In genomic region chr4:133729541-133730093, GRCm38 (mm10) we compare ENCODE assay signal across 8 mouse cellular contexts. TPM values are rescaled to one million over a fixed set of nuclear protein-coding genes. Genes with fewer than 3 reads are reported as not detected.
DNase-seq lines count a peak whose midpoint lies in the region; ATAC-seq and TF ChIP-seq lines count a peak whose summit lies in the region.

No protein-coding gene starts in this region.

- H3K4me3 ChIP-seq in forebrain, embryonic 14.5 days (ENCODE audit: low read depth, low read length), result no peak overlapping the region; the same call in 1 of the 2 replicates
- no peak overlapping the region for H3K4me3 ChIP-seq in liver, postnatal 0 days (ENCODE audit: low read depth, low read length)
- no peak overlapping the region for H3K4me3 ChIP-seq in neural tube, embryonic 14.5 days (ENCODE audit: low read depth, low read length)

- TF ChIP-seq EP300 in liver, postnatal 0 days (IDR thresholded peaks at IDR 0.05; ENCODE audit: low read depth), result peak; percentile 65

- peak; percentile 76; the same call in 1 of the 2 replicates for ATAC-seq in cerebellum, adult (ENCODE audit: insufficient number of reproducible peaks, low FRiP score, low TSS enrichment)
- ATAC-seq in forebrain, embryonic 14.5 days, result peak; percentile 95
- ATAC-seq in liver, postnatal 0 days, result peak; percentile 89
- peak; percentile 92 for ATAC-seq in neural tube, embryonic 14.5 days (ENCODE audit: low read depth)

- WGBS in forebrain, embryonic 14.5 days, result under 1% methylated on average over 16 of the region's 16 CpGs
- WGBS in liver, postnatal 0 days (ENCODE audit: insufficient replicate concordance), result 7% methylated on average over 16 of the region's 16 CpGs
- under 1% methylated on average over 16 of the region's 16 CpGs for WGBS in neural tube, embryonic 14.5 days

- peaks cover 4% of the 10 kb centered on the region; the same call in 1 of the 2 replicates for H3K36me3 ChIP-seq in forebrain, embryonic 14.5 days (ENCODE audit: control insufficient read depth, insufficient read depth, low read length)
- peaks cover 25% of the 10 kb centered on the region for H3K36me3 ChIP-seq in liver, postnatal 0 days (replicated peaks; ENCODE audit: insufficient read depth, low read length)
- H3K36me3 ChIP-seq in neural tube, embryonic 14.5 days (ENCODE audit: control insufficient read depth, insufficient read depth, low read length), result no peaks in the 10 kb centered on the region

- DNase-seq in ES-CJ7 (ENCODE audit: low read depth, low spot score), result peak; percentile 89
- peak; percentile 98 for DNase-seq in forebrain, embryonic 14.5 days (ENCODE audit: low spot score)
- DNase-seq in heart, postnatal 14 days, result peak; percentile 84 to 87
- peak; percentile 80 for DNase-seq in layer of hippocampus, adult 11-12 months (ENCODE audit: low spot score)
- DNase-seq in liver, postnatal 0 days, result peak; percentile 76
- DNase-seq in thymus, adult 18-20 months, result peak; percentile 62 to 72

- peaks cover 69% of the 10 kb centered on the region for H3K4me1 ChIP-seq in forebrain, embryonic 14.5 days (ENCODE audit: control insufficient read depth, insufficient read depth, low read length)
- peaks cover 30% of the 10 kb centered on the region for H3K4me1 ChIP-seq in liver, postnatal 0 days (ENCODE audit: insufficient read depth)
- peaks cover 69% of the 10 kb centered on the region for H3K4me1 ChIP-seq in neural tube, embryonic 14.5 days (ENCODE audit: control insufficient read depth, insufficient read depth, low read length)

- peak overlapping the region; percentile 94 for H3K27ac ChIP-seq in forebrain, embryonic 14.5 days (ENCODE audit: low read depth, low read length)
- H3K27ac ChIP-seq in liver, postnatal 0 days (ENCODE audit: low read depth), result peak overlapping the region; percentile 68
- peak overlapping the region; percentile 75 for H3K27ac ChIP-seq in neural tube, embryonic 14.5 days (ENCODE audit: low read depth, low read length)

- peak overlapping the region; percentile 54 for H3K9ac ChIP-seq in forebrain, embryonic 14.5 days (ENCODE audit: low read length)
- H3K9ac ChIP-seq in liver, postnatal 0 days (replicated peaks), result no peak overlapping the region
- peak overlapping the region; percentile 8 for H3K9ac ChIP-seq in neural tube, embryonic 14.5 days (replicated peaks; ENCODE audit: low read depth, low read length)

- no peaks in the 10 kb centered on the region for H3K27me3 ChIP-seq in forebrain, embryonic 14.5 days (replicated peaks; ENCODE audit: control insufficient read depth, insufficient read depth, low read length)
- no peaks in the 10 kb centered on the region for H3K27me3 ChIP-seq in liver, postnatal 0 days (ENCODE audit: insufficient read depth, low read length)
- H3K27me3 ChIP-seq in neural tube, embryonic 14.5 days (ENCODE audit: control insufficient read depth, insufficient read depth, low read length), result no peaks in the 10 kb centered on the region

- no peak for TF ChIP-seq CTCF in liver, postnatal 0 days (IDR thresholded peaks at IDR 0.05; ENCODE audit: low read depth)

- H3K4me2 ChIP-seq in forebrain, embryonic 14.5 days (ENCODE audit: low read length), result peak overlapping the region; percentile 49
- H3K4me2 ChIP-seq in liver, postnatal 0 days (ENCODE audit: low read depth, low read length), result peak overlapping the region; percentile 39
- peak overlapping the region; percentile 39 for H3K4me2 ChIP-seq in neural tube, embryonic 14.5 days (ENCODE audit: low read depth, low read length)

- H3K9me3 ChIP-seq in forebrain, embryonic 14.5 days (replicated peaks; ENCODE audit: control insufficient read depth, low read length), result no peaks in the 10 kb centered on the region
- H3K9me3 ChIP-seq in liver, postnatal 0 days (ENCODE audit: low read length), result no peaks in the 10 kb centered on the region
- no peaks in the 10 kb centered on the region for H3K9me3 ChIP-seq in neural tube, embryonic 14.5 days (ENCODE audit: control insufficient read depth, low read length)

- intact Hi-C loops in heart, postnatal 14 days (cut with DNase I), result loop anchor here (2.0 kb wide), 2 partner anchors 21 kb away; no protein-coding TSS in a partner anchor

RNA-seq across cellular contexts. Expression of gene Arid1a, which starts 27.0 kb away (rescaled TPM):
- polyA plus RNA-seq in forebrain, embryonic 14.5 days (2014; fragmentation: Nextera tagmentation; extraction: Ambion mirVana), result 30.9 and 35.4 TPM in 2 replicates
- total RNA-seq in heart, postnatal 14 days (2021), result 10 to 100 TPM; 45.2 to 48.8 TPM
- polyA plus RNA-seq in liver, postnatal 0 days (2015; fragmentation: Nextera tagmentation; extraction: Ambion mirVana), result 6.1 and 6.2 TPM in 2 replicates
- polyA plus RNA-seq in neural tube, embryonic 14.5 days (2014; fragmentation: Nextera tagmentation; extraction: Ambion mirVana), result 40.6 and 45.6 TPM in 2 replicates

RNA-seq across cellular contexts. Expression of gene Pigv, which starts 57.2 kb away (rescaled TPM):
- polyA plus RNA-seq in forebrain, embryonic 14.5 days (2014; fragmentation: Nextera tagmentation; extraction: Ambion mirVana), result 7.0 and 8.1 TPM in 2 replicates
- total RNA-seq in heart, postnatal 14 days (2021), result 10 to 100 TPM; 10.4 to 10.7 TPM
- polyA plus RNA-seq in liver, postnatal 0 days (2015; fragmentation: Nextera tagmentation; extraction: Ambion mirVana), result 5.2 and 5.9 TPM in 2 replicates
- polyA plus RNA-seq in neural tube, embryonic 14.5 days (2014; fragmentation: Nextera tagmentation; extraction: Ambion mirVana), result 10.9 and 13.0 TPM in 2 replicates
